Mouse (Mus musculus) CH12F3 (cell line): Measurements from ENCODE around the gene Acat2.
"Not testable (repeated sequence)": the region's sequence is repeated elsewhere in the genome, so short reads cannot be mapped to it uniquely, and the experiment has no call there.

Experiments used
- in situ Hi-C: fragments of 300-500 bp; cut with MboI; formaldehyde crosslinking; loops from 2 replicates; pipeline ENCODE4 v1.14.3; 2020; ENCODE audit warnings: low sequenced_read_pairs

Acat2 gene

GRCm38 (mm10) chr17:12963476-12963875 lies 2.9 kb upstream of the Acat2 start:
- in situ Hi-C loops, result no loop called here

GRCm38 (mm10) chr17:12959377-12959776 lies 1.2 kb downstream of the Acat2 start:
- in situ Hi-C loops, result not testable (repeated sequence)

- in situ Hi-C loops, result no loop called here
Measured at GRCm38 (mm10) chr17:12956664-12957063, 3.9 kb downstream of the Acat2 start.

GRCm38 (mm10) chr17:12949669-12950068 lies 10.9 kb downstream of the Acat2 start:
- in situ Hi-C loops, result no loop called here

- in situ Hi-C loops, result no loop called here
Measured at GRCm38 (mm10) chr17:12942459-12943162, 17.9 kb downstream of the Acat2 start.

- in situ Hi-C loops, result no loop called here
Measured at GRCm38 (mm10) chr17:12941543-12942260, 18.8 kb downstream of the Acat2 start.

- in situ Hi-C loops, result no loop called here
Measured at GRCm38 (mm10) chr17:12940151-12940805, 20.3 kb downstream of the Acat2 start, which contains the start of gene Acat3. TSS of gene Acat3 (minus strand) at chr17:12940600.

GRCm38 (mm10) chr17:12939377-12940148 lies 21.0 kb downstream of the Acat2 start:
- in situ Hi-C loops, result not testable (repeated sequence)

- in situ Hi-C loops, result no loop called here
Measured at GRCm38 (mm10) chr17:12938077-12938476, 22.5 kb downstream of the Acat2 start.

GRCm38 (mm10) chr17:12937412-12937970 lies 23.1 kb downstream of the Acat2 start:
- in situ Hi-C loops, result no loop called here

- in situ Hi-C loops, result no loop called here
Measured at GRCm38 (mm10) chr17:12935719-12936118, 24.8 kb downstream of the Acat2 start.

- in situ Hi-C loops, result not testable (repeated sequence)
Measured at GRCm38 (mm10) chr17:12931576-12931975, 29.0 kb downstream of the Acat2 start.

- in situ Hi-C loops, result no loop called here
Measured at GRCm38 (mm10) chr17:12925703-12926180, 34.8 kb downstream of the Acat2 start.

GRCm38 (mm10) chr17:12925001-12925400 lies 35.5 kb downstream of the Acat2 start:
- in situ Hi-C loops, result no loop called here

GRCm38 (mm10) chr17:12921073-12921472 lies 39.5 kb downstream of the Acat2 start:
- in situ Hi-C loops, result no loop called here

- in situ Hi-C loops, result no loop called here
Measured at GRCm38 (mm10) chr17:12916588-12917380, 43.8 kb downstream of the Acat2 start.

- in situ Hi-C loops, result no loop called here
Measured at GRCm38 (mm10) chr17:12915881-12916583, 44.5 kb downstream of the Acat2 start, which contains the start of gene Mrpl18. TSS of gene Mrpl18 (minus strand) at chr17:12916345.

- in situ Hi-C loops, result no loop called here
Measured at GRCm38 (mm10) chr17:12915488-12915880, 45.1 kb downstream of the Acat2 start, which contains the start of gene Tcp1. TSS of gene Tcp1 (plus strand) at chr17:12915701.

- in situ Hi-C loops, result no loop called here
Measured at GRCm38 (mm10) chr17:12910391-12910790, 50.2 kb downstream of the Acat2 start.
